Mouse (Mus musculus) large intestine, adult 2 months (tissue): ENCODE measurements around the gene Ptprt. TPM values are rescaled to one million over a fixed set of nuclear protein-coding genes. Genes with fewer than 3 reads are reported as not detected.

Experiments used
- DNase-seq: peaks from one replicate; pipeline ENCODE4 v3.0.0-alpha.2; 2012; ENCODE audit warnings: low read depth, low spot score
- WGBS: fragments of 180-500 bp; shearing (Covaris S2); methylation state at CpG from one replicate; pipeline ENCODE4 v1.1.7; 2018; 5-methylcytosine and 5-hydroxymethylcytosine counted together
- polyA plus RNA-seq: library from polyadenylated mRNA; depleted of rRNA; stranded (reverse); fragments of >200 nt; gene quantifications from 2 replicates; pipeline ENCODE4 v1.2.3, GENCODE M21; 2012

The Ptprt gene
- polyA plus RNA-seq, 1 experiment = 0.69 TPM

DNA sequence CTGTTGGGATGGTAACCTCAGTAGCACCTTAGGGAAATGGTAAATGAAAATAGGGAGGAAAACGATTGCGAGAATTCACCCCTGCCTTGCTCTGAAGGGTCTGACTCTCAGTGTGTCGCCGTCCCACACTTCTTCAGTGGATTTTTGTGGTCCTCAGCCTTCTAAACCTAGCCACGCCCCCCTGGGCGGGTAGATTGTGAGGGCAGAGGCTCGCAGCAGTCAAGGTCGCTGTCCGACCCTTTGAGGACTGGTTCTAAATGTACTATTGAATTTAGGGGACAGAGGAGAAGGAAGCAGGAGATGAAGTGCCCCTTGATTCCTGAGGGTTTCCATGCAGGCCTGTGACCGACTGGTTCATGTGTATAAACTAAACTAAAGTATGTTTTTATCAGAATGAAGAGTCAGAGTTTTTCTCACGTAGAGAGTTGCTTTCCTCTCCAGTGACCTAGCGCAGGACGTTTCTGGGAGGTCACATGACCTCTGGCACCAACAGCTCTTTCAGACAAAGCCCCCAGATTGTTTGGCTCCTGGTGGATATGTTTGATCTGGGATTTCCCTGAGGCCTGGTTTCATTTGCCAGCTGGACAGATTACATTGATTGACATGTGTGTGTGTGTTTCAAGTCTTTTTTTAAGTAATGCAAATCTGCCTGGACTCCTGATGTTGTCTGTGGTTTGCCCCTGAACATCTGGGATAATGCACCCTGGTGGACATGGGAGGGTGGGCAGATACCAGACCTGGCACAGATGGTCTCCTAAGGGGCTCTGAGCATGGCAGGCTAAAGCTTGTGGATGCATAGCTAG is 1161.6 kb downstream of the Ptprt start:
- DNase-seq = no peak
- WGBS = 10% methylated on average over 13 of the region's 13 CpGs

DNA sequence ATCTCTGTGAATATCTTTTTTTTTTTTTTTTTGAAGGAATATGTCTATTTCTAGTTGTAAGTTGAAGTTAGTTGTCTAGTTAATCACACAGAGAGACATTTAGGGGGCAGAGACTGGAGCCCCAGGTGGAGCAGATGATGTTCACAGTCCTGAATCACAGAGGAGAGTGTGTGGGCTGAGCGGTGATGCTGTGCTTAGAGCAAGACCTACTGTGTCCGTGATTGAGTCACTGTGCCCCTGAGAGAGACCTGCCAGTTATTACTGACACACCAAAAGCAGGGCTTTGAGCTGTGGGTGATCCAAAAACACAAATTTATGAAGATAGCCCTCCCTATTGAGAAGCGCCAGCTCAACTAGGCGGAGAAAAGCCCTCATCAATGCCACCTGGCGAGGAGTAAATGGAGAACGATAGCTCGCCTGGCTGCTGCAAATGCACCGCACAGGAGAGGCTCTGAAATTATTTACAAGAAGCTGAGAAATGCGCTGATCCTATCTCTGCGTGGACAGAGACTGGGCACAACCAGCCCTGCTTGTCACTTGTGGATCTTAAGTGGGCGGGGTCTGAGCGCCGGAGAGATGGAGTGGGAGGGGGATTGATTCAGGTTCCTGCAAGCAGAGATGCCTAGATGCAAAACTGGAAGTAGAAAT is 1162.4 kb downstream of the Ptprt start:
- 15% methylated on average over 13 of the region's 13 CpGs for WGBS
- DNase-seq = no peak

DNA sequence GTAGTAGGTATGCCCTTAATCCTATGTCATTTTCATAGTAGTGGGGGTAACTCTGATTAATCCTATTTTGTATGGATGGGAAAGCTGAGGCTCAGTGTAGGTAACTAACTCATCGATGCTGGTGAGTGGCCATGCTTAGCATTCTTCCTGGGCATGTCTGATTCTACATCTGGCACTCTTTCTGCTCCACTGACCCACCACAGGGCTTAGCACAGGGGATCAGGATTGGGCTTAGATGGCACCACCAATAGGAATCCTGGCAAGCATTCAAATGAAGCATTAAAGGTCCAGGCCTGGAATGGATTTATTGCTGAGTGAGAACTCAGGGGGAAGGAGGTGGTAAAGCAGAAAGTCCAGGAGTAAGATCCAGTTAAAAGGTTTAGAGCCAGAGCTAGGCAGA is 1179.2 kb downstream of the Ptprt start:
- DNase-seq = no peak
- WGBS = 67% methylated on average over 1 of the region's 1 CpGs

DNA sequence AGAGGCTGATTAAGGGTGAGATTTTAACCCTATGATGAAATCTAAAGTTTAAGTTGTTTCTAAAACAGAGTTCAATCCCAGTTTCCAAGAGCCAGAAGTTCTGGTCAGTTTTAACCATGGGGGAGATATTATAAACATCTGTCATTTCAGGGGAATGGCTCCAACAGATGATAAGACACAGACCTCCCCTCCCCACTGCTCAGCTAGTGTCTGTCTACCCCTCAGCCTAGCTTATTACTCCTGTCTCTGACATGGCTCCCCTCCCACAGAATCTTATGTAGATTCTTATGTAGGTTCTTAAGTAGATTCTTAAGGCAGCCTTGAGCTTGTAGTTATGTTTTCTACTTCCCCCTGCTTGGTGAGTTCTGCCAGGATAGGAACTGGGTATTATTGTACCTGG is 1180.5 kb downstream of the Ptprt start:
- no peak for DNase-seq
